Mouse (Mus musculus): ENCODE data around the gene Abcc9. TPM values are rescaled to one million over a fixed set of nuclear protein-coding genes. Genes with fewer than 3 reads are reported as not detected.

The Abcc9 gene
- polyA plus RNA-seq, 1 experiment from 2014 or later: 3.4 TPM

GRCm38 (mm10) chr6:142654561-142654960 is 47.6 kb downstream of the Abcc9 start:
- Histone ChIP-seq H3K27me3 (no peaks in the 10 kb centered on the region), H3K4me3 (no peak overlapping the region), H3K27ac (no peak overlapping the region), H3K36me3 (no peaks in the 10 kb centered on the region), H3K4me2 (no peak overlapping the region), H3K9ac (no peak overlapping the region), H3K4me1 (no peaks in the 10 kb centered on the region), H3K9me3 (no peaks in the 10 kb centered on the region)
- no peak for ATAC-seq (ENCODE audit: insufficient number of reproducible peaks, low FRiP score, low TSS enrichment, low read depth)
- 19% methylated on average over 5 of the region's 5 CpGs for WGBS

- Histone ChIP-seq H3K27ac (no peak overlapping the region), H3K4me1 (no peaks in the 10 kb centered on the region), H3K36me3 (no peaks in the 10 kb centered on the region), H3K4me3 (no peak overlapping the region), H3K27me3 (no peaks in the 10 kb centered on the region), H3K9me3 (no peaks in the 10 kb centered on the region), H3K4me2 (no peak overlapping the region), H3K9ac (no peak overlapping the region)
- no peak for ATAC-seq (ENCODE audit: insufficient number of reproducible peaks, low FRiP score, low TSS enrichment, low read depth)
- WGBS: 76% methylated on average over 1 of the region's 1 CpGs
These were observed 49.9 kb downstream of the Abcc9 start for GRCm38 (mm10) chr6:142652175-142652574.

GRCm38 (mm10) chr6:142649331-142649730 is 52.8 kb downstream of the Abcc9 start:
- Histone ChIP-seq H3K9ac (no peak overlapping the region), H3K27me3 (no peaks in the 10 kb centered on the region), H3K4me2 (no peak overlapping the region), H3K27ac (no peak overlapping the region), H3K9me3 (no peaks in the 10 kb centered on the region), H3K4me1 (no peaks in the 10 kb centered on the region), H3K4me3 (no peak overlapping the region), H3K36me3 (no peaks in the 10 kb centered on the region)
- 74% methylated on average over 3 of the region's 3 CpGs for WGBS
- no peak for ATAC-seq (ENCODE audit: insufficient number of reproducible peaks, low FRiP score, low TSS enrichment, low read depth)

GRCm38 (mm10) chr6:142645474-142645873 is 56.6 kb downstream of the Abcc9 start:
- no peak overlapping the region for H3K4me3 ChIP-seq
- no peak overlapping the region for H3K9ac ChIP-seq
- no peak overlapping the region for H3K27ac ChIP-seq
- 77% methylated on average over 7 of the region's 7 CpGs for WGBS
- H3K36me3 ChIP-seq: no peaks in the 10 kb centered on the region
- no peak overlapping the region for H3K4me2 ChIP-seq
- no peak for ATAC-seq (ENCODE audit: insufficient number of reproducible peaks, low FRiP score, low TSS enrichment, low read depth)
- H3K27me3 ChIP-seq: no peaks in the 10 kb centered on the region
- no peaks in the 10 kb centered on the region for H3K9me3 ChIP-seq
- no peaks in the 10 kb centered on the region for H3K4me1 ChIP-seq

GRCm38 (mm10) chr6:142639301-142639700 is 62.8 kb downstream of the Abcc9 start:
- no peaks in the 10 kb centered on the region for H3K27me3 ChIP-seq
- H3K4me3 ChIP-seq: no peak overlapping the region
- no peaks in the 10 kb centered on the region for H3K4me1 ChIP-seq
- H3K36me3 ChIP-seq: no peaks in the 10 kb centered on the region
- no peaks in the 10 kb centered on the region for H3K9me3 ChIP-seq
- H3K27ac ChIP-seq: no peak overlapping the region
- no peak overlapping the region for H3K9ac ChIP-seq
- no peak overlapping the region for H3K4me2 ChIP-seq
- no peak for ATAC-seq (ENCODE audit: insufficient number of reproducible peaks, low FRiP score, low TSS enrichment, low read depth)
- 83% methylated on average over 10 of the region's 10 CpGs for WGBS

GRCm38 (mm10) chr6:142635654-142636053 is 66.5 kb downstream of the Abcc9 start:
- Histone ChIP-seq H3K4me3 (no peak overlapping the region), H3K9me3 (no peaks in the 10 kb centered on the region), H3K27ac (no peak overlapping the region), H3K4me1 (no peaks in the 10 kb centered on the region), H3K27me3 (no peaks in the 10 kb centered on the region), H3K4me2 (no peak overlapping the region), H3K9ac (no peak overlapping the region), H3K36me3 (no peaks in the 10 kb centered on the region)
- 48% methylated on average over 4 of the region's 4 CpGs for WGBS
- ATAC-seq (ENCODE audit: insufficient number of reproducible peaks, low FRiP score, low TSS enrichment, low read depth): no peak

GRCm38 (mm10) chr6:142635185-142635583 is 66.9 kb downstream of the Abcc9 start:
- no peaks in the 10 kb centered on the region for H3K4me1 ChIP-seq
- no peaks in the 10 kb centered on the region for H3K36me3 ChIP-seq
- H3K27me3 ChIP-seq: no peaks in the 10 kb centered on the region
- no peak overlapping the region for H3K4me2 ChIP-seq
- no peak overlapping the region for H3K27ac ChIP-seq
- H3K9me3 ChIP-seq: no peaks in the 10 kb centered on the region
- no peak for ATAC-seq (ENCODE audit: insufficient number of reproducible peaks, low FRiP score, low TSS enrichment, low read depth)
- no peak overlapping the region for H3K4me3 ChIP-seq
- H3K9ac ChIP-seq: no peak overlapping the region

- H3K4me1 ChIP-seq: no peaks in the 10 kb centered on the region
- H3K4me3 ChIP-seq: no peak overlapping the region
- H3K27ac ChIP-seq: no peak overlapping the region
- no peaks in the 10 kb centered on the region for H3K36me3 ChIP-seq
- no peak overlapping the region for H3K4me2 ChIP-seq
- WGBS: 75% methylated on average over 10 of the region's 10 CpGs
- no peak overlapping the region for H3K9ac ChIP-seq
- no peaks in the 10 kb centered on the region for H3K9me3 ChIP-seq
- no peaks in the 10 kb centered on the region for H3K27me3 ChIP-seq
- no peak for ATAC-seq (ENCODE audit: insufficient number of reproducible peaks, low FRiP score, low TSS enrichment, low read depth)
These were observed 67.5 kb downstream of the Abcc9 start for GRCm38 (mm10) chr6:142634530-142635184.

GRCm38 (mm10) chr6:142623351-142623750 is 78.8 kb downstream of the Abcc9 start:
- no peaks in the 10 kb centered on the region for H3K36me3 ChIP-seq
- H3K4me3 ChIP-seq: no peak overlapping the region
- no peak overlapping the region for H3K27ac ChIP-seq
- WGBS: 41% methylated on average over 6 of the region's 6 CpGs
- no peak overlapping the region for H3K4me2 ChIP-seq
- no peaks in the 10 kb centered on the region for H3K27me3 ChIP-seq
- no peaks in the 10 kb centered on the region for H3K9me3 ChIP-seq
- ATAC-seq (ENCODE audit: insufficient number of reproducible peaks, low FRiP score, low TSS enrichment, low read depth): no peak
- H3K4me1 ChIP-seq: no peaks in the 10 kb centered on the region
- H3K9ac ChIP-seq: no peak overlapping the region

- Histone ChIP-seq H3K9ac (no peak overlapping the region), H3K9me3 (no peaks in the 10 kb centered on the region), H3K27ac (no peak overlapping the region), H3K4me1 (no peaks in the 10 kb centered on the region), H3K27me3 (no peaks in the 10 kb centered on the region), H3K4me2 (no peak overlapping the region), H3K4me3 (no peak overlapping the region), H3K36me3 (no peaks in the 10 kb centered on the region)
- WGBS: 27% methylated on average over 3 of the region's 3 CpGs
- no peak for ATAC-seq (ENCODE audit: insufficient number of reproducible peaks, low FRiP score, low TSS enrichment, low read depth)
These were observed 85.5 kb downstream of the Abcc9 start for GRCm38 (mm10) chr6:142616659-142617058.

- 75% methylated on average over 10 of the region's 10 CpGs for WGBS
These were observed 87.8 kb downstream of the Abcc9 start for GRCm38 (mm10) chr6:142614324-142614723.

GRCm38 (mm10) chr6:142612366-142612765 is 89.7 kb downstream of the Abcc9 start:
- 75% methylated on average over 8 of the region's 8 CpGs for WGBS
- no peak overlapping the region for H3K9ac ChIP-seq
- no peaks in the 10 kb centered on the region for H3K36me3 ChIP-seq
- H3K27me3 ChIP-seq: no peaks in the 10 kb centered on the region
- H3K27ac ChIP-seq: no peak overlapping the region
- H3K4me2 ChIP-seq: no peak overlapping the region
- ATAC-seq (ENCODE audit: insufficient number of reproducible peaks, low FRiP score, low TSS enrichment, low read depth): no peak
- no peak overlapping the region for H3K4me3 ChIP-seq
- no peaks in the 10 kb centered on the region for H3K9me3 ChIP-seq
- H3K4me1 ChIP-seq: no peaks in the 10 kb centered on the region

More at GRCm38 (mm10) chr6:142614324-142614723, 87.8 kb downstream of the Abcc9 start:
- Histone ChIP-seq H3K27me3 (no peaks in the 10 kb centered on the region), H3K36me3 (no peaks in the 10 kb centered on the region), H3K4me3 (no peak overlapping the region), H3K4me2 (no peak overlapping the region), H3K27ac (no peak overlapping the region), H3K9me3 (no peaks in the 10 kb centered on the region), H3K4me1 (no peaks in the 10 kb centered on the region), H3K9ac (no peak overlapping the region)
- no peak for ATAC-seq (ENCODE audit: insufficient number of reproducible peaks, low FRiP score, low TSS enrichment, low read depth)
